Mouse (Mus musculus): ENCODE data around the gene Dlgap4. TPM values are rescaled to one million over a fixed set of nuclear protein-coding genes. Genes with fewer than 3 reads are reported as not detected.

The Dlgap4 gene
- polyA plus RNA-seq, 1 experiment from 2014 or later = 197 TPM

- Histone ChIP-seq H3K27ac (no peak overlapping the region), H3K36me3 (peaks cover 56% of the 10 kb centered on the region), H3K9me3 (no peaks in the 10 kb centered on the region), H3K4me3 (no peak overlapping the region), H3K4me1 (replicated peaks) (no peaks in the 10 kb centered on the region), H3K27me3 (ENCODE audit: insufficient read depth, poor library complexity, severe bottlenecking) (no peaks in the 10 kb centered on the region)
- no peak for DNase-seq (ENCODE audit: low spot score)
- WGBS = 81% methylated on average over 4 of the region's 4 CpGs
Measured at GRCm38 (mm10) chr2:156764747-156765146, 151.2 kb downstream of the Dlgap4 start.

- H3K4me1 ChIP-seq (replicated peaks) = no peaks in the 10 kb centered on the region
- no peak for DNase-seq (ENCODE audit: low spot score)
- no peak overlapping the region for H3K4me3 ChIP-seq
- H3K27me3 ChIP-seq (ENCODE audit: insufficient read depth, poor library complexity, severe bottlenecking) = no peaks in the 10 kb centered on the region
- WGBS = 87% methylated on average over 8 of the region's 8 CpGs
- peaks cover 48% of the 10 kb centered on the region for H3K36me3 ChIP-seq
- no peak overlapping the region for H3K27ac ChIP-seq
- H3K9me3 ChIP-seq = no peaks in the 10 kb centered on the region
Measured at GRCm38 (mm10) chr2:156765593-156765992, 152.1 kb downstream of the Dlgap4 start.

- no peaks in the 10 kb centered on the region for H3K4me1 ChIP-seq (replicated peaks)
- DNase-seq (ENCODE audit: low spot score) = no peak
- no peaks in the 10 kb centered on the region for H3K9me3 ChIP-seq
- H3K27me3 ChIP-seq (ENCODE audit: insufficient read depth, poor library complexity, severe bottlenecking) = no peaks in the 10 kb centered on the region
- no peak overlapping the region for H3K27ac ChIP-seq
- H3K4me3 ChIP-seq = no peak overlapping the region
- 81% methylated on average over 10 of the region's 10 CpGs for WGBS
- H3K36me3 ChIP-seq = peaks cover 39% of the 10 kb centered on the region
Measured at GRCm38 (mm10) chr2:156766227-156767019, 152.9 kb downstream of the Dlgap4 start.

GRCm38 (mm10) chr2:156767108-156767507 is 153.6 kb downstream of the Dlgap4 start:
- 82% methylated on average over 5 of the region's 5 CpGs for WGBS
- no peak overlapping the region for H3K4me3 ChIP-seq

GRCm38 (mm10) chr2:156769274-156769673 is 155.8 kb downstream of the Dlgap4 start:
- Histone ChIP-seq H3K9me3 (no peaks in the 10 kb centered on the region), H3K27me3 (ENCODE audit: insufficient read depth, poor library complexity, severe bottlenecking) (no peaks in the 10 kb centered on the region), H3K4me3 (no peak overlapping the region), H3K36me3 (peaks cover 11% of the 10 kb centered on the region), H3K27ac (no peak overlapping the region), H3K4me1 (replicated peaks) (peaks cover 3% of the 10 kb centered on the region)
- WGBS = 88% methylated on average over 12 of the region's 12 CpGs
- no peak for DNase-seq (ENCODE audit: low spot score)

More at GRCm38 (mm10) chr2:156767108-156767507, 153.6 kb downstream of the Dlgap4 start:
- DNase-seq (ENCODE audit: low spot score) = no peak
- Histone ChIP-seq H3K27ac (no peak overlapping the region), H3K27me3 (ENCODE audit: insufficient read depth, poor library complexity, severe bottlenecking) (no peaks in the 10 kb centered on the region), H3K9me3 (no peaks in the 10 kb centered on the region), H3K36me3 (peaks cover 33% of the 10 kb centered on the region), H3K4me1 (replicated peaks) (no peaks in the 10 kb centered on the region)

GRCm38 (mm10) chr2:156773470-156773869 is 160.0 kb downstream of the Dlgap4 start:
- H3K27me3 ChIP-seq (ENCODE audit: insufficient read depth, poor library complexity, severe bottlenecking) = peaks cover 16% of the 10 kb centered on the region
- DNase-seq (ENCODE audit: low spot score) = no peak
- no peaks in the 10 kb centered on the region for H3K9me3 ChIP-seq
- H3K4me3 ChIP-seq = no peak overlapping the region
- no peaks in the 10 kb centered on the region for H3K36me3 ChIP-seq
- H3K4me1 ChIP-seq (replicated peaks) = peaks cover 33% of the 10 kb centered on the region
- no peak overlapping the region for H3K27ac ChIP-seq

- Histone ChIP-seq H3K4me3 (peak overlapping the region; percentile 52), H3K4me1 (replicated peaks) (peaks cover 35% of the 10 kb centered on the region), H3K9me3 (no peaks in the 10 kb centered on the region), H3K27ac (peak overlapping the region; percentile 88), H3K36me3 (no peaks in the 10 kb centered on the region), H3K27me3 (ENCODE audit: insufficient read depth, poor library complexity, severe bottlenecking) (peaks cover 20% of the 10 kb centered on the region)
- WGBS = 67% methylated on average over 13 of the region's 13 CpGs
- DNase-seq (ENCODE audit: low spot score) = no peak
Measured at GRCm38 (mm10) chr2:156774035-156774737, 160.7 kb downstream of the Dlgap4 start.

GRCm38 (mm10) chr2:156774738-156775454 is 161.4 kb downstream of the Dlgap4 start, which contains the start of gene Myl9:
Gene Myl9 (plus strand): TSS chr2:156775420.
- peaks cover 23% of the 10 kb centered on the region for H3K27me3 ChIP-seq (ENCODE audit: insufficient read depth, poor library complexity, severe bottlenecking)
- peaks cover 37% of the 10 kb centered on the region for H3K4me1 ChIP-seq (replicated peaks)
- WGBS = 2% methylated on average over 28 of the region's 28 CpGs
- H3K4me3 ChIP-seq = peak within 1 kb of the TSS; percentile 52
- peak within 1 kb of the TSS; percentile 88 for H3K27ac ChIP-seq
- DNase-seq (ENCODE audit: low spot score) = peak; percentile 83
- H3K9me3 ChIP-seq = no peaks in the 10 kb centered on the region
- no peaks in the 10 kb centered on the region for H3K36me3 ChIP-seq

- no peak for DNase-seq (ENCODE audit: low spot score)
- Histone ChIP-seq H3K4me3 (peak overlapping the region; percentile 52), H3K36me3 (no peaks in the 10 kb centered on the region), H3K4me1 (replicated peaks) (peaks cover 44% of the 10 kb centered on the region), H3K27me3 (ENCODE audit: insufficient read depth, poor library complexity, severe bottlenecking) (peaks cover 23% of the 10 kb centered on the region), H3K27ac (peak overlapping the region; percentile 88), H3K9me3 (no peaks in the 10 kb centered on the region)
- WGBS = 33% methylated on average over 17 of the region's 17 CpGs
Measured at GRCm38 (mm10) chr2:156775455-156776435, 162.2 kb downstream of the Dlgap4 start.

- Histone ChIP-seq H3K4me3 (no peak overlapping the region), H3K36me3 (no peaks in the 10 kb centered on the region), H3K9me3 (no peaks in the 10 kb centered on the region), H3K4me1 (replicated peaks) (peaks cover 52% of the 10 kb centered on the region), H3K27me3 (ENCODE audit: insufficient read depth, poor library complexity, severe bottlenecking) (peaks cover 30% of the 10 kb centered on the region), H3K27ac (no peak overlapping the region)
- 88% methylated on average over 2 of the region's 2 CpGs for WGBS
- no peak for DNase-seq (ENCODE audit: low spot score)
Measured at GRCm38 (mm10) chr2:156776907-156777306, 163.4 kb downstream of the Dlgap4 start.

GRCm38 (mm10) chr2:156777326-156778004 is 164.0 kb downstream of the Dlgap4 start:
- H3K36me3 ChIP-seq = no peaks in the 10 kb centered on the region
- peaks cover 52% of the 10 kb centered on the region for H3K4me1 ChIP-seq (replicated peaks)
- H3K27ac ChIP-seq = no peak overlapping the region
- H3K4me3 ChIP-seq = no peak overlapping the region
- WGBS = 54% methylated on average over 7 of the region's 7 CpGs
- H3K9me3 ChIP-seq = no peaks in the 10 kb centered on the region
- H3K27me3 ChIP-seq (ENCODE audit: insufficient read depth, poor library complexity, severe bottlenecking) = peaks cover 30% of the 10 kb centered on the region
- DNase-seq (ENCODE audit: low spot score) = no peak
